Mouse (Mus musculus) splenic B cell, adult 2 months (primary cell): Measurements from ENCODE around the gene L2hgdh.

ENCODE experiments used
- DNase-seq: peaks from one replicate; pipeline ENCODE4 v3.0.0-alpha.2; 2011; ENCODE audit warnings: low read depth, low spot score
- H3K27me3 ChIP-seq: 2 replicates; pipeline ENCODE4 v1.6.1; 2012; ENCODE audit warnings: mild to moderate bottlenecking, low read length, moderate library complexity, mixed read lengths; ENCODE audit not compliant: control insufficient read depth, poor library complexity, insufficient read depth, severe bottlenecking
- H3K36me3 ChIP-seq: 2 replicates; pipeline ENCODE4 v1.6.1; 2012; ENCODE audit warnings: mild to moderate bottlenecking, low read length, moderate library complexity, mixed read lengths; ENCODE audit not compliant: control insufficient read depth, poor library complexity, insufficient read depth, severe bottlenecking

The L2hgdh gene

GRCm38 (mm10) chr12:69696746-69697145 lies 27.9 kb downstream of the L2hgdh start:
- H3K27me3 ChIP-seq = no peaks in the 10 kb centered on the region
- peak; percentile 81 for DNase-seq
- no peaks in the 10 kb centered on the region for H3K36me3 ChIP-seq

DNA sequence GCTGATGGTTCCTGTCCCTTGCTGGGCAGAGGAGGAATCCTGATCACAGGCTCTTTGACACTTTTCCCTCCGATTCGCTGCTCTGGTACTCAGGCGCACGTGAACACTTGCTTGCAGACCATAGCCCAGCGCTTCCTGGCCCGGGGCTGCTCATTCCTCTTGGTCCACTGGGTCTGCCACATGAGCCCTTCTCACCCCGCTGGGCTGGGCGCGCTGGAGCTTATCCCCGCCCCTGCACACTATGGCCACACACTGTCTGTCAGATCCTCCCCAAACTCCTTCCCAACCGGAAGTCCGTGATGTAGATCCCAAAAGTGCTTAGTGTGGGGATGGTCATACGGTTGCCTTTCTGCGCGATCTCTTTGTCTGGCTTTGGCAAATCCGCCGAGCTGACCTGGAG lies 31.2 kb downstream of the L2hgdh start:
- no peak for DNase-seq
- H3K27me3 ChIP-seq = no peaks in the 10 kb centered on the region
- no peaks in the 10 kb centered on the region for H3K36me3 ChIP-seq

- Histone ChIP-seq H3K27me3 (no peaks in the 10 kb centered on the region), H3K36me3 (no peaks in the 10 kb centered on the region)
Observed at GRCm38 (mm10) chr12:69690714-69691113, 34.0 kb downstream of the L2hgdh start.

DNA sequence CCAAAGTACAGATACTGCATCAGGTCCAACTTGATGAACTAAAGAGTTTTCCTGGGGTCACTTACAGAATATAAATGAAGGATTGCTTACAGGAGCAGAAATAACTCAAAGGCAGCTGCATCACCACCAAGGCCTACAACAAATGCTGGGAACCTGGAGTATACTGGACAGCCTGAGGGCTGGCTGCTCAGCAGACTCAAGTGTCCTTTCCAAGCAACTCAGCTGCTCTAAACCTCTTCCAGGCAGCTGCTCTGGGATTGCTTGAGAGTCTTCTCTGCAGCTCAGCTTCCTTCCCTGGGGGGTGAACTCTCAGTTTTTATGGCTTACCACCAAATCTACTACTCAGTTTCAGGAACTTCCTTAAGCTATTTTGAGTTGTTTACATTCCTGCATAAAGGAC lies 35.6 kb downstream of the L2hgdh start:
- no peak for DNase-seq
- Histone ChIP-seq H3K27me3 (no peaks in the 10 kb centered on the region), H3K36me3 (no peaks in the 10 kb centered on the region)

More at GRCm38 (mm10) chr12:69690714-69691113, 34.0 kb downstream of the L2hgdh start:
- no peak for DNase-seq

GRCm38 (mm10) chr12:69688368-69688767 lies 36.3 kb downstream of the L2hgdh start:
- DNase-seq = no peak
- H3K27me3 ChIP-seq = no peaks in the 10 kb centered on the region
- no peaks in the 10 kb centered on the region for H3K36me3 ChIP-seq

- peak; percentile 78 for DNase-seq
- H3K27me3 ChIP-seq = no peaks in the 10 kb centered on the region
- no peaks in the 10 kb centered on the region for H3K36me3 ChIP-seq
Observed at GRCm38 (mm10) chr12:69683537-69683936, 41.1 kb downstream of the L2hgdh start.

- Histone ChIP-seq H3K27me3 (no peaks in the 10 kb centered on the region), H3K36me3 (no peaks in the 10 kb centered on the region)
- peak; percentile 22 for DNase-seq
Observed at GRCm38 (mm10) chr12:69682788-69683419, 41.8 kb downstream of the L2hgdh start.

DNA sequence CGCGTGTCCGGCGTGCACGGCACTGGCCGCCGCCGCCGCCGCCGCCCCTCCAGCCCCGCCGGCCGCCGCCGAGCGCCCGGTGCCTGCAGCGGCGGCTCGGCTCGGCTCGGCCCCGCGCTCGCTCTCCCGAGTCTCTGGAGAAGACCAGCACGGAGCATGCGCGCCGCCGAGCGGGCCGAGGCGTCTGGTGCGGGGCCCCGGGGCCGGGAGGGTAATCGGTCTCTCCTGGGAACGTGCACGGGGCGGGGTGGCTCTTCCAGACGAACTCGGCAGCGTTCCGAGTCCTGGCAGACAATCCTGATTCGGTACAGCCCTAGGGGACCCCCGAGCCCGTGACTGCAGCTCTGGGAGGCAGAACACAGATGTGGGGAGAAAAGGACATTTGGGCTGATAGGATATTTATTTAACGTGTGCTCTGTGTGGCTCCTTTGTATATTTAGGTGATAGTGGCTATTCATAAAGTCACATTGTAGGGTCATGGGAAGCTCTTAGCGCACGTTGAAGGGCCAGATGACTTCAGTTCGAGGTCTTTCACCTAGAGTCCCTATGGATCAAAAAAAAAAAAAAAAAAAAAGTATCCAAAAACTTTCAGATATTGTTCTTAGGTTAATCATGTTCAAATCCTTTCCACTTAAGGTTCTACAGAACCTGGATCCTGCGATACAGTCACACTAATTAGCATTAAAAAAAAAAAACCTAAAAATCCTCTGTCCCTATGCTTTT lies 42.4 kb downstream of the L2hgdh start:
- H3K36me3 ChIP-seq = no peaks in the 10 kb centered on the region
- peak; percentile 75 for DNase-seq
- no peaks in the 10 kb centered on the region for H3K27me3 ChIP-seq

GRCm38 (mm10) chr12:69681566-69682061 lies 43.1 kb downstream of the L2hgdh start, which contains the start of gene Sos2:
TSS of gene Sos2 (minus strand) at chr12:69681852.
- DNase-seq = peak; percentile 57
- Histone ChIP-seq H3K27me3 (no peaks in the 10 kb centered on the region), H3K36me3 (no peaks in the 10 kb centered on the region)

DNA sequence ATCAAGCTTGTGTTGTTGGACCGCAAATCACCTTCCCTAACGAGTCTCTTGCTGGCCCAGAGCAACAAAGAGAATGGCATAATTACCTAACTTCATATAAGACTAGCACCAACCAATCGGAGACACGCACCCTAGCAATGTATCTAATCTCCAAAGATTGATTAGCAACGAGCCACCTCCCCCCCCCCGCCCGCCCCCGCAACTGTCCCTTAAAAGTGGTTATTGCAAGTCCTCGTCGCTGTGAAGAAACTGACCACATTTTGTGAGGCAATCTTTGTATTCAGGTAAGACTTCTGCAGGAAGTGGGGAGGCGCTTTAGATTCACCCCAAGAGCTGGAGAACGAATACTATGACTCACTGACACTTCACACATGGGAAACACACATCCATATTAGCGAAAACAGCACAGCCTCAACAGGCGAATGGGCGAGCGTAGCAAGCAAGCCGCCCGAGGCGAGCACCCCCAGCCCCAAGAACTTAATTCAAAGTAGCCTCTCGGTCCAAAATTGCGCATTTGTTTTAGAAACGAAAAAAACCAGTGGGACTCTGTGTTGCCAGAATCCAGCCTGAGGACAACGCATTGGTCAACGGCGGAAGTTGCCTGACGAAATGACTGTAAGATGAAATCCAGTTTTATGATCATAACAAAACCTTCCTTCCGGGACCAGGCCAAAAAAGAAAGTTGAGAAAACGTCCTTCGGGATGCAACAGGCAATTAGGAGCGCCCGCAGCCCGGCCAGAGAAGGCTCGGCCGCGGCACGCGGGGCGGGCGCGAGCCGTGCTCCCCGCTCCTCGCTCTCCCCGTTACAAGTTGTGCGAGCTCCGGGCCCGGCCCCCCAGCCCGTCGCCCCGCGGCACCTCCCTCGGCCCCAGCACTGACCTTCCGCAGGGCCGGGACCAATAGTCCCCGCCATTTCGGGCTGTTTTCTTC lies 43.8 kb downstream of the L2hgdh start:
- peak; percentile 56 for DNase-seq
- no peaks in the 10 kb centered on the region for H3K27me3 ChIP-seq

DNA sequence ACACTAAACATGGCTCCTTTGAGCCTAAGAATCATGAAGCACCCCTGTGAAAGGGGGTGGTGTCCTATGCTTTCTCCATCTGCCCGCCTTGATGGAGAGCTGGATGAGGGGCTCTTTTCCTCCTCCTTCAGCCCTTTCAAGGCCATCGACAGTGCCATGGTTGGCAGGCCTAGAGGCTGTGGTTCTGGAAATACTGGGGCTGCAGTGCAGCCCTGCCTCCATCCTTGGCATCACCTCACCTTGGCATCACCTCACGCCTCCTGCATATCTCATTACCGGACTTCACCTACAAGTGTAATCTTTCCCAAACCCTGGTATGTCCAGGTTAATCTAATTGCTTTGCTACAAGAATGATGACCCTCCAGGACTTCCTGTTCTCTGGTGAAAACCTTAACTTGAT lies 48.5 kb downstream of the L2hgdh start:
- no peaks in the 10 kb centered on the region for H3K27me3 ChIP-seq
- no peaks in the 10 kb centered on the region for H3K36me3 ChIP-seq
- DNase-seq = no peak

More for the DNA sequence above, 43.8 kb downstream of the L2hgdh start:
- no peaks in the 10 kb centered on the region for H3K36me3 ChIP-seq

GRCm38 (mm10) chr12:69674576-69675537 lies 49.8 kb downstream of the L2hgdh start:
- DNase-seq = no peak

DNA sequence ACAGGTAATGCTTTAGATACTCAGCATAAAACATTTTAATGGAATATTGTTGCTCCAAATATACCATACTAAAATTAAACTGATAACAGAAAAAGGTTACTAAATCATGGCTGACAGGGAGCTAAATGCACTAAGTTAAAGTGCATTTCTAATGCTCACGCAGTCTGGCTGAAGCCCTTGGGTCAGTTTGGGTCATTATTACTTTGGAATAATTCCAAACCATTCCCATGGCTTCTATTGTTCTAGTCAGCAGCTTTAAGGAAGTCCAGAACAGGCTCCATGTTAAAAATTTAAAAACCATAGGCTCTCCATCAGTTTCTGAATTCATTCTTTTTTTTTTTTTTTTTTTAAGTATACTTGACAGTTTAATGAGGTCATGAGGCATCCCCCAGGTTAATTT lies 50.5 kb downstream of the L2hgdh start:
- Histone ChIP-seq H3K27me3 (no peaks in the 10 kb centered on the region), H3K36me3 (no peaks in the 10 kb centered on the region)
- DNase-seq = no peak

More at GRCm38 (mm10) chr12:69674576-69675537, 49.8 kb downstream of the L2hgdh start:
- no peaks in the 10 kb centered on the region for H3K36me3 ChIP-seq
- no peaks in the 10 kb centered on the region for H3K27me3 ChIP-seq

DNA sequence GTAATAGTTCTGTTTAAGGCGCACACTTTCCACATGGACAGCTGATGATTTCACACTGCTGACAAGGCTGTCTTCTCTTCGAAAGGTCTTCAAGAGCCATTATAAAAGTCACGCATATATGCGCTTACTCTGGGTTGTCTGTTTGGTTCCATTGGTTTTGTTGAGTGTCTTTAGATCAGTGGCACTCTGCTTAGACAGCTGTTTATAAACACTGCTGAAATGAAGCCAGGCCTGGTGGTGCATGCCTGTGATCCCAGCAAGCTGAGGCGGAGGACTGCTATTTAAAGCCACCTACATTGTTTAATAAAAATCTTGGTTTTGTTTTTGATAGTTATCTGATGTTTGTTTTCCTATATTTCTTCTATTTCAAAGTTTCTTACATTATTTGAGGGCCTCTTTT lies 58.0 kb downstream of the L2hgdh start:
- DNase-seq = no peak
- H3K36me3 ChIP-seq = no peaks in the 10 kb centered on the region

More for the DNA sequence above, 58.0 kb downstream of the L2hgdh start:
- no peaks in the 10 kb centered on the region for H3K27me3 ChIP-seq
